Mouse (Mus musculus) frontal cortex, adult (tissue): ENCODE measurements around the gene Tmem223.

Experiments
- ATAC-seq: cut with Nextera tagmentation; 2 replicates; pipeline ENCODE4 v1.9.2; 2017; ENCODE audit warnings: mild to moderate bottlenecking, moderate library complexity, mixed read lengths; ENCODE audit not compliant: low TSS enrichment

The Tmem223 gene

GRCm38 (mm10) chr19:8803204-8803780 lies 32.5 kb downstream of the Tmem223 start:
- ATAC-seq: no peak

GRCm38 (mm10) chr19:8803879-8804660 lies 33.3 kb downstream of the Tmem223 start:
- ATAC-seq: no peak

- ATAC-seq: no peak
Observed at GRCm38 (mm10) chr19:8806810-8807209, 36.0 kb downstream of the Tmem223 start.

- ATAC-seq: no peak
Observed at GRCm38 (mm10) chr19:8815812-8816211, 45.0 kb downstream of the Tmem223 start.

- no peak for ATAC-seq
Observed at GRCm38 (mm10) chr19:8817001-8817400, 46.2 kb downstream of the Tmem223 start.

GRCm38 (mm10) chr19:8818301-8818798 lies 47.6 kb downstream of the Tmem223 start:
- no peak for ATAC-seq

- peak; percentile 83 for ATAC-seq
Observed at GRCm38 (mm10) chr19:8818801-8819595, 48.2 kb downstream of the Tmem223 start, which contains the start of gene Ttc9c. Ttc9c (minus strand) TSS chr19:8819333.

GRCm38 (mm10) chr19:8819596-8820423 lies 49.0 kb downstream of the Tmem223 start, which contains the start of gene Hnrnpul2:
Hnrnpul2 (plus strand) TSS chr19:8820010.
- peak; percentile 88 for ATAC-seq

GRCm38 (mm10) chr19:8820424-8820956 lies 49.7 kb downstream of the Tmem223 start:
- peak; percentile 15; the same call in 1 of the 2 replicates for ATAC-seq

- no peak for ATAC-seq
Observed at GRCm38 (mm10) chr19:8821146-8821545, 50.4 kb downstream of the Tmem223 start.
